8 mouse cellular contexts compared by ENCODE assay signal in the genomic region with DNA sequence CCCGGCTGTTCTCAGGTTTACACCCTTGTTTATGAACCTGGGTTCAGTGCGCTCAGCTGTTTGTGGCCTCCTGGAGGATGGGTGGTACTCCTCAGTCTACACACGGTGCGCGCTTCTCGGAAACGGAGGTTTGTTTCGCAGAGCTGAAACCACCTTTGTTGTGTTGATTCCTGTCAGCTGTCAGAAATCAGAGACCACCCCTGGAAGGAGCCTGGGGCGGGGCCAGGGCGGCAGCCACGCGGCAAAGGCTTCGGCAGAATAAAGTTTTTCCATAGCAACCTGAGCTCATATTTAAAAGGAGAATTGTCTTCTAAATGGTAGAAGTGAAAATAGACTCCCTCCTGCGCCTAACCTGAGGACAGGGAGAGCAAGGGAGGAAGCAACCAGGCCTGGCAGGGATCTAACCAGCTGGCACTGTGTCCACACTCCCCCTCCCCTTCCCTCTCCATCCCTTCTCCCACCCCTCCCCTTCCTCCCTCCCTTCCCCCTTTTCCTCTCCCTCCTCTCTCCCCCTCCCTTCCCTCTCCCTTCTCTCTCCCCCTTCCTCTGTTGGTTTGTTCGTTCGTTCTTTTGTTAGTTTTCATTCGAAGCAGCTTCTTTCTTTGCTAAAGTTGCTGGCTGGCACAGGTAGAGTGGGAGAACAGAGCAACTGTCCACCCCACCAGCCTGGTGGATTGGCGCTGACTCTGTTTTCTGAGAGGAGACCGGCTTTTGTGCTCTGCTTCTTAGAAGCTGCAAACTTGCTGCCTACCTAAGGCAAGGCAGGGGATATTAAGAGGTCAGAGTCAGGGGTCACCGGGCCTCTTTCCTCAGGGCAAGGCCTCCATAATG. TPM values are rescaled to one million over a fixed set of nuclear protein-coding genes. Genes with fewer than 3 reads are reported as not detected.
A peak's percentile ranks its signal among the peaks of the same experiment; 100 is the strongest.
DNase-seq lines count a peak whose midpoint lies in the region; ATAC-seq and TF ChIP-seq lines count a peak whose summit lies in the region.

No protein-coding gene starts in this region.

- H3K9ac ChIP-seq in forebrain, postnatal 0 days: 0 out of 2 replicates have a peak overlapping the region, but pooled peaks have one; percentile 19
- H3K9ac ChIP-seq in limb, embryonic 15.5 days: no peak overlapping the region

- no peaks in the 10 kb centered on the region for H3K36me3 ChIP-seq in forebrain, postnatal 0 days (ENCODE audit: insufficient read depth)
- no peaks in the 10 kb centered on the region for H3K36me3 ChIP-seq in limb, embryonic 15.5 days

- no peak for TF ChIP-seq CTCF in forebrain, postnatal 0 days (IDR thresholded peaks at IDR 0.05; ENCODE audit: low read depth)

- WGBS in forebrain, postnatal 0 days: 3% methylated on average over 20 of the region's 20 CpGs
- WGBS in limb, embryonic 15.5 days: 6% methylated on average over 20 of the region's 20 CpGs

- peak overlapping the region; percentile 70 for H3K27ac ChIP-seq in forebrain, postnatal 0 days (ENCODE audit: low read depth, low read length)
- no peak overlapping the region for H3K27ac ChIP-seq in limb, embryonic 15.5 days

- H3K9me3 ChIP-seq in forebrain, postnatal 0 days (ENCODE audit: low read length): no peaks in the 10 kb centered on the region
- H3K9me3 ChIP-seq in limb, embryonic 15.5 days: no peaks in the 10 kb centered on the region

- no peaks in the 10 kb centered on the region for H3K27me3 ChIP-seq in forebrain, postnatal 0 days (ENCODE audit: insufficient read depth, low read length)
- H3K27me3 ChIP-seq in limb, embryonic 15.5 days: no peaks in the 10 kb centered on the region

- H3K4me1 ChIP-seq in forebrain, postnatal 0 days (ENCODE audit: insufficient read depth): peaks cover 12% of the 10 kb centered on the region
- H3K4me1 ChIP-seq in limb, embryonic 15.5 days: peaks cover 10% of the 10 kb centered on the region

- DNase-seq in right cerebral cortex, postnatal 4 days: peak; percentile 26
- no peak for DNase-seq in right cerebral cortex, postnatal 14 days
- peak; percentile 59 for DNase-seq in forebrain, postnatal 0 days
- DNase-seq in naive thymus-derived CD4-positive, alpha-beta T cell, adult 2 months (ENCODE audit: low read depth): peak; percentile 96
- peak; percentile 90 for DNase-seq in thymus, postnatal 14 days
- no peak for DNase-seq in ovary, adult 18-20 months (ENCODE audit: low spot score)
- no peak for DNase-seq in cerebellum, postnatal 36 days

- peak overlapping the region; percentile 21 for H3K4me3 ChIP-seq in forebrain, postnatal 0 days (ENCODE audit: low read depth, low read length)
- peak overlapping the region; percentile 31 for H3K4me3 ChIP-seq in limb, embryonic 15.5 days

- peak overlapping the region; percentile 47 for H3K4me2 ChIP-seq in forebrain, postnatal 0 days (ENCODE audit: low read depth)
- peak overlapping the region; percentile 49 for H3K4me2 ChIP-seq in limb, embryonic 15.5 days

- peak; percentile 70 for ATAC-seq in forebrain, postnatal 0 days
- no peak for ATAC-seq in limb, embryonic 15.5 days (ENCODE audit: insufficient number of reproducible peaks, low FRiP score, low TSS enrichment, low read depth)

RNA-seq across cellular contexts. Expression of a gene that starts 23.0 kb away (rescaled TPM):
- total RNA-seq in forebrain, postnatal 0 days (2014; rRNA removed): 51.5 and 53.2 TPM in 2 replicates
- polyA plus RNA-seq in forebrain, postnatal 0 days (2015; fragmentation: Nextera tagmentation; extraction: Ambion mirVana): 13.8 and 21.3 TPM in 2 replicates
- 4.1 and 4.7 TPM in 2 replicates for polyA plus RNA-seq in limb, embryonic 15.5 days (2015; fragmentation: Nextera tagmentation; extraction: Ambion mirVana)

Comparison
In these comparisons a context has a peak if more than half of its experiments do, and no peak if none do; other contexts are left out.
1. DNase-seq: peak in right cerebral cortex, postnatal 4 days (single experiment), forebrain, postnatal 0 days (single experiment), naive thymus-derived CD4-positive, alpha-beta T cell, adult 2 months (single experiment) and thymus, postnatal 14 days (single experiment); none in right cerebral cortex, postnatal 14 days (single experiment), ovary, adult 18-20 months (single experiment) and cerebellum, postnatal 36 days (0 of 2).